Mouse (Mus musculus): Measurements from ENCODE around the gene Iqcc.

Gene Iqcc

GRCm38 (mm10) chr4:129622120-129622802 lies 3.4 kb upstream of the Iqcc start:
- no peak for DNase-seq (ENCODE audit: low read depth)

- no peak for DNase-seq (ENCODE audit: low read depth)
These were observed 2.5 kb upstream of the Iqcc start for GRCm38 (mm10) chr4:129621283-129621841.

GRCm38 (mm10) chr4:129620419-129621282 lies 1.8 kb upstream of the Iqcc start:
- DNase-seq (ENCODE audit: low read depth): no peak

- DNase-seq (ENCODE audit: low read depth): no peak
These were observed 868 bp downstream of the Iqcc start for GRCm38 (mm10) chr4:129618031-129618430.

- DNase-seq (ENCODE audit: low read depth): no peak
These were observed 1.7 kb downstream of the Iqcc start for GRCm38 (mm10) chr4:129617121-129617641.

- DNase-seq (ENCODE audit: low read depth): no peak
These were observed 2.3 kb downstream of the Iqcc start for GRCm38 (mm10) chr4:129616631-129617030.

- DNase-seq (ENCODE audit: low read depth): no peak
These were observed 3.1 kb downstream of the Iqcc start for GRCm38 (mm10) chr4:129615801-129616290.

GRCm38 (mm10) chr4:129614093-129614492 lies 4.8 kb downstream of the Iqcc start, which contains the start of gene Dcdc2b:
Gene Dcdc2b, minus strand, starts transcription at chr4:129614257.
- no peak for DNase-seq (ENCODE audit: low read depth)

- no peak for DNase-seq (ENCODE audit: low read depth)
These were observed 8.4 kb downstream of the Iqcc start for GRCm38 (mm10) chr4:129610472-129610871.

- DNase-seq (ENCODE audit: low read depth): no peak
These were observed 8.9 kb downstream of the Iqcc start for GRCm38 (mm10) chr4:129610026-129610425.

- DNase-seq (ENCODE audit: low read depth): no peak
These were observed 9.7 kb downstream of the Iqcc start for GRCm38 (mm10) chr4:129609139-129609631.

- DNase-seq (ENCODE audit: low read depth): peak; percentile 83
These were observed 10.4 kb downstream of the Iqcc start for GRCm38 (mm10) chr4:129608426-129609025.

- DNase-seq (ENCODE audit: low read depth): peak; percentile 77
These were observed 18.4 kb downstream of the Iqcc start, which contains the start of the genes Eif3i and Tmem234 for GRCm38 (mm10) chr4:129600233-129601158. Gene Eif3i, minus strand, starts transcription at chr4:129600648. Gene Tmem234, plus strand, starts transcription at chr4:129600668.

GRCm38 (mm10) chr4:129588865-129589264 lies 30.0 kb downstream of the Iqcc start:
- DNase-seq (ENCODE audit: low read depth): no peak

- no peak for DNase-seq (ENCODE audit: low read depth)
These were observed 32.0 kb downstream of the Iqcc start for GRCm38 (mm10) chr4:129586943-129587342.

- no peak for DNase-seq (ENCODE audit: low read depth)
These were observed 33.1 kb downstream of the Iqcc start for GRCm38 (mm10) chr4:129585773-129586172.

GRCm38 (mm10) chr4:129584884-129585608 lies 33.9 kb downstream of the Iqcc start:
- peak; percentile 83 for DNase-seq (ENCODE audit: low read depth)

- no peak for DNase-seq (ENCODE audit: low read depth)
These were observed 34.5 kb downstream of the Iqcc start for GRCm38 (mm10) chr4:129584370-129584769.

GRCm38 (mm10) chr4:129582251-129582650 lies 36.6 kb downstream of the Iqcc start:
- no peak for DNase-seq (ENCODE audit: low read depth)

GRCm38 (mm10) chr4:129580347-129580746 lies 38.6 kb downstream of the Iqcc start:
- DNase-seq (ENCODE audit: low read depth): no peak
